Mouse (Mus musculus) thymus, adult 2 months (tissue): ENCODE results near the gene Eif3b. TPM values are rescaled to one million over a fixed set of nuclear protein-coding genes. Genes with fewer than 3 reads are reported as not detected.
A peak's percentile ranks its signal among the peaks of the same experiment; 100 is the strongest.
"Not testable (repeated sequence)": the region's sequence is repeated elsewhere in the genome, so short reads cannot be mapped to it uniquely, and the experiment has no call there.

Experiments used
- DNase-seq: peaks from one replicate; pipeline ENCODE4 v3.0.0; 2021
- H3K27ac ChIP-seq: fragments of 200-500 bp; 2 replicates; pipeline ENCODE4 v1.5.1; 2012; ENCODE audit warnings: low read length, control low read depth; ENCODE audit not compliant: control insufficient read depth, insufficient read depth
- H3K27me3 ChIP-seq: fragments of 200-500 bp; 2 replicates; pipeline ENCODE4 v1.6.1; 2012; ENCODE audit warnings: mild to moderate bottlenecking, low read length, moderate library complexity, mixed read lengths; ENCODE audit not compliant: control insufficient read depth, insufficient read depth
- H3K36me3 ChIP-seq: fragments of 200-500 bp; 2 replicates; pipeline ENCODE4 v1.6.1; 2012; ENCODE audit warnings: mild to moderate bottlenecking, low read length, moderate library complexity; ENCODE audit not compliant: control insufficient read depth, insufficient read depth
- H3K4me1 ChIP-seq: fragments of 200-500 bp; replicated peaks from 2 replicates; pipeline ENCODE4 v1.6.1; 2012; ENCODE audit warnings: low read length; ENCODE audit not compliant: control insufficient read depth, insufficient read depth
- H3K4me3 ChIP-seq: fragments of 200-500 bp; 2 replicates; pipeline ENCODE4 v1.5.1; 2012; ENCODE audit warnings: mild to moderate bottlenecking, low read length, control low read depth, moderate library complexity; ENCODE audit not compliant: control insufficient read depth, insufficient read depth
- CTCF ChIP-seq: fragments of 200-500 bp; IDR thresholded peaks from 2 replicates; pipeline ENCODE4 v1.5.1; 2012; ENCODE audit warnings: mild to moderate bottlenecking, control low read depth, low read length, moderate library complexity, borderline replicate concordance; ENCODE audit not compliant: control insufficient read depth, poor library complexity, insufficient read depth; ENCODE audit errors: extremely low read depth
- POLR2A ChIP-seq: fragments of 200-500 bp; IDR thresholded peaks from 2 replicates; pipeline ENCODE4 v1.6.1; 2012; ENCODE audit warnings: mild to moderate bottlenecking, low read length, control low read depth, moderate library complexity; ENCODE audit not compliant: control insufficient read depth, poor library complexity, insufficient read depth; ENCODE audit errors: extremely low read depth
- WGBS: fragments of 180-500 bp; shearing (Covaris S2); methylation state at CpG from one replicate; pipeline ENCODE4 v1.1.7; 2018; 5-methylcytosine and 5-hydroxymethylcytosine counted together
- polyA plus RNA-seq: library from polyadenylated mRNA; depleted of rRNA; stranded (reverse); fragments of >200 nt; gene quantifications from 2 replicates; pipeline ENCODE4 v1.2.3, GENCODE M21; 2012

The Eif3b gene
- polyA plus RNA-seq, 1 experiment, result 114 TPM

GRCm38 (mm10) chr5:140411339-140411738, 7.8 kb upstream of the Eif3b start:
- TF ChIP-seq POLR2A (no peak), CTCF (no peak)
- no peaks in the 10 kb centered on the region for H3K36me3 ChIP-seq
- DNase-seq, result peak; percentile 63
- no peak overlapping the region for H3K4me3 ChIP-seq
- H3K27me3 ChIP-seq, result no peaks in the 10 kb centered on the region
- peaks cover 2% of the 10 kb centered on the region; the same call in 1 of the 2 replicates for H3K4me1 ChIP-seq
- H3K27ac ChIP-seq, result no peak overlapping the region
- 38% methylated on average over 8 of the region's 8 CpGs for WGBS

- Histone ChIP-seq H3K27ac (no peak overlapping the region), H3K36me3 (no peaks in the 10 kb centered on the region), H3K4me1 (peaks cover 3% of the 10 kb centered on the region; the same call in 1 of the 2 replicates), H3K27me3 (no peaks in the 10 kb centered on the region), H3K4me3 (no peak overlapping the region)
- no peak for DNase-seq
- TF ChIP-seq CTCF (no peak), POLR2A (no peak)
- whole genome bisulfite sequencing, result 66% methylated on average over 4 of the region's 4 CpGs
These were observed 4.5 kb upstream of the Eif3b start for GRCm38 (mm10) chr5:140414647-140415046.

- DNase-seq, result no peak
These were observed 1.0 kb upstream of the Eif3b start for GRCm38 (mm10) chr5:140418106-140418488.

GRCm38 (mm10) chr5:140419442-140420080, 433 bp downstream of the Eif3b start:
- no peaks in the 10 kb centered on the region for H3K27me3 ChIP-seq
- H3K4me1 ChIP-seq, result peaks cover 12% of the 10 kb centered on the region
- H3K27ac ChIP-seq, result no peak overlapping the region
- WGBS, result under 1% methylated on average over 61 of the region's 62 CpGs
- TF ChIP-seq CTCF, result no peak
- 0 out of 2 replicates have a peak, but pooled peaks have one; percentile 17 for TF ChIP-seq POLR2A
- H3K36me3 ChIP-seq, result no peaks in the 10 kb centered on the region
- DNase-seq, result peak; percentile 45
- H3K4me3 ChIP-seq, result peak overlapping the region; percentile 89

More at GRCm38 (mm10) chr5:140418106-140418488, 1.0 kb upstream of the Eif3b start:
- Histone ChIP-seq H3K4me1 (peaks cover 12% of the 10 kb centered on the region), H3K27me3 (no peaks in the 10 kb centered on the region), H3K36me3 (no peaks in the 10 kb centered on the region), H3K27ac (peak overlapping the region; percentile 47; the same call in 1 of the 2 replicates), H3K4me3 (peak overlapping the region; percentile 98)
- TF ChIP-seq POLR2A (no peak), CTCF (no peak)
- WGBS, result 1% methylated on average over 12 of the region's 12 CpGs

GRCm38 (mm10) chr5:140420616-140421015, 1.5 kb downstream of the Eif3b start:
- Histone ChIP-seq H3K4me1 (peaks cover 12% of the 10 kb centered on the region), H3K27ac (no peak overlapping the region), H3K4me3 (no peak overlapping the region), H3K36me3 (0 out of 2 replicates have a peak, but pooled peaks cover 4% of the 10 kb centered on the region), H3K27me3 (no peaks in the 10 kb centered on the region)
- no peak for DNase-seq
- TF ChIP-seq POLR2A, result no peak
- no peak for TF ChIP-seq CTCF
- 76% methylated on average over 4 of the region's 4 CpGs for WGBS

GRCm38 (mm10) chr5:140425016-140425783, 6.1 kb downstream of the Eif3b start:
- 98% methylated on average over 17 of the region's 17 CpGs for WGBS
- peaks cover 6% of the 10 kb centered on the region for H3K4me1 ChIP-seq
- DNase-seq, result no peak
- TF ChIP-seq POLR2A, result no peak
- no peak for TF ChIP-seq CTCF
- peaks cover 40% of the 10 kb centered on the region for H3K36me3 ChIP-seq
- no peaks in the 10 kb centered on the region for H3K27me3 ChIP-seq
- no peak overlapping the region for H3K27ac ChIP-seq
- no peak overlapping the region for H3K4me3 ChIP-seq

GRCm38 (mm10) chr5:140439117-140439516, 20.0 kb downstream of the Eif3b start:
- not testable (repeated sequence) for DNase-seq, H3K27me3 ChIP-seq, H3K27ac ChIP-seq, H3K4me1 ChIP-seq, H3K4me3 ChIP-seq
- H3K36me3 ChIP-seq, result peaks cover 60% of the 10 kb centered on the region
- 81% methylated on average over 4 of the region's 6 CpGs for WGBS
